Mouse (Mus musculus): Measurements from ENCODE around the gene Dhtkd1. TPM values are rescaled to one million over a fixed set of nuclear protein-coding genes. Genes with fewer than 3 reads are reported as not detected.
A peak's percentile ranks its signal among the peaks of the same experiment; 100 is the strongest.
"Not testable (repeated sequence)": the region's sequence is repeated elsewhere in the genome, so short reads cannot be mapped to it uniquely, and the experiment has no call there.

Dhtkd1 gene
- total RNA-seq (2017) = 0.35 and 0.37 TPM in 2 replicates

- peak; percentile 23; the same call in 1 of the 2 replicates for ATAC-seq (ENCODE audit: extremely low read depth, insufficient number of reproducible peaks, low FRiP score, poor library complexity, severe bottlenecking)
Measured at GRCm38 (mm10) chr2:5942416-5943032, at the start of gene Dhtkd1. Gene Dhtkd1, minus strand, starts transcription at chr2:5942792.

- peak; percentile 58; the same call in 1 of the 2 replicates for ATAC-seq (ENCODE audit: extremely low read depth, insufficient number of reproducible peaks, low FRiP score, poor library complexity, severe bottlenecking)
Measured at GRCm38 (mm10) chr2:5977532-5977931, 34.9 kb upstream of the Dhtkd1 start.

GRCm38 (mm10) chr2:5970629-5971028 is 28.0 kb upstream of the Dhtkd1 start:
- not testable (repeated sequence) for ATAC-seq (ENCODE audit: extremely low read depth, insufficient number of reproducible peaks, low FRiP score, poor library complexity, severe bottlenecking)

GRCm38 (mm10) chr2:5965972-5966371 is 23.4 kb upstream of the Dhtkd1 start:
- no peak for ATAC-seq (ENCODE audit: extremely low read depth, insufficient number of reproducible peaks, low FRiP score, poor library complexity, severe bottlenecking)

GRCm38 (mm10) chr2:5963729-5964128 is 21.1 kb upstream of the Dhtkd1 start:
- not testable (repeated sequence) for ATAC-seq (ENCODE audit: extremely low read depth, insufficient number of reproducible peaks, low FRiP score, poor library complexity, severe bottlenecking)

GRCm38 (mm10) chr2:5962265-5962664 is 19.7 kb upstream of the Dhtkd1 start:
- no peak for ATAC-seq (ENCODE audit: extremely low read depth, insufficient number of reproducible peaks, low FRiP score, poor library complexity, severe bottlenecking)

- no peak for ATAC-seq (ENCODE audit: extremely low read depth, insufficient number of reproducible peaks, low FRiP score, poor library complexity, severe bottlenecking)
Measured at GRCm38 (mm10) chr2:5957705-5958104, 15.1 kb upstream of the Dhtkd1 start.

GRCm38 (mm10) chr2:5951621-5952211 is 9.1 kb upstream of the Dhtkd1 start:
- peak; percentile 17; the same call in 1 of the 2 replicates for ATAC-seq (ENCODE audit: extremely low read depth, insufficient number of reproducible peaks, low FRiP score, poor library complexity, severe bottlenecking)

- ATAC-seq (ENCODE audit: extremely low read depth, insufficient number of reproducible peaks, low FRiP score, poor library complexity, severe bottlenecking) = peak; percentile 92
Measured at GRCm38 (mm10) chr2:5950766-5951595, 8.4 kb upstream of the Dhtkd1 start, which contains the start of gene Upf2. Gene Upf2, plus strand, starts transcription at chr2:5951469.

- no peak for ATAC-seq (ENCODE audit: extremely low read depth, insufficient number of reproducible peaks, low FRiP score, poor library complexity, severe bottlenecking)
Measured at GRCm38 (mm10) chr2:5950305-5950704, 7.7 kb upstream of the Dhtkd1 start.

- ATAC-seq (ENCODE audit: extremely low read depth, insufficient number of reproducible peaks, low FRiP score, poor library complexity, severe bottlenecking) = not testable (repeated sequence)
Measured at GRCm38 (mm10) chr2:5949821-5950220, 7.2 kb upstream of the Dhtkd1 start.

GRCm38 (mm10) chr2:5948964-5949363 is 6.4 kb upstream of the Dhtkd1 start:
- ATAC-seq (ENCODE audit: extremely low read depth, insufficient number of reproducible peaks, low FRiP score, poor library complexity, severe bottlenecking) = no peak

- no peak for ATAC-seq (ENCODE audit: extremely low read depth, insufficient number of reproducible peaks, low FRiP score, poor library complexity, severe bottlenecking)
Measured at GRCm38 (mm10) chr2:5946876-5947275, 4.3 kb upstream of the Dhtkd1 start.

- ATAC-seq (ENCODE audit: extremely low read depth, insufficient number of reproducible peaks, low FRiP score, poor library complexity, severe bottlenecking) = no peak
Measured at GRCm38 (mm10) chr2:5945629-5946028, 3.0 kb upstream of the Dhtkd1 start.

- no peak for ATAC-seq (ENCODE audit: extremely low read depth, insufficient number of reproducible peaks, low FRiP score, poor library complexity, severe bottlenecking)
Measured at GRCm38 (mm10) chr2:5943071-5943470, 479 bp upstream of the Dhtkd1 start.

- no peak for ATAC-seq (ENCODE audit: extremely low read depth, insufficient number of reproducible peaks, low FRiP score, poor library complexity, severe bottlenecking)
Measured at GRCm38 (mm10) chr2:5941861-5942415, 654 bp downstream of the Dhtkd1 start.

GRCm38 (mm10) chr2:5940936-5941335 is 1.7 kb downstream of the Dhtkd1 start:
- no peak for ATAC-seq (ENCODE audit: extremely low read depth, insufficient number of reproducible peaks, low FRiP score, poor library complexity, severe bottlenecking)

- no peak for ATAC-seq (ENCODE audit: extremely low read depth, insufficient number of reproducible peaks, low FRiP score, poor library complexity, severe bottlenecking)
Measured at GRCm38 (mm10) chr2:5939911-5940310, 2.7 kb downstream of the Dhtkd1 start.

GRCm38 (mm10) chr2:5939319-5939718 is 3.3 kb downstream of the Dhtkd1 start:
- no peak for ATAC-seq (ENCODE audit: extremely low read depth, insufficient number of reproducible peaks, low FRiP score, poor library complexity, severe bottlenecking)

Data from neutrophil, adult 5-6 weeks (primary cell).